Mouse (Mus musculus) heart, embryonic 11.5 days (tissue): Measurements from ENCODE around the gene Arsg. TPM values are rescaled to one million over a fixed set of nuclear protein-coding genes. Genes with fewer than 3 reads are reported as not detected.

Experiments
- ATAC-seq: fragments of 200-750 bp; cut with Nextera tagmentation; replicated peaks from 2 replicates; pipeline ENCODE4 v1.8.0; 2017; ENCODE audit warnings: moderate library complexity; ENCODE audit not compliant: insufficient number of reproducible peaks, low FRiP score, low TSS enrichment
- H3K27ac ChIP-seq: fragments of 300-500 bp; sonication (generic); 2 replicates; pipeline ENCODE4 v1.5.1; 2014; ENCODE audit warnings: mild to moderate bottlenecking, low read depth, low read length
- H3K27me3 ChIP-seq: fragments of 300-500 bp; sonication (generic); 2 replicates; pipeline ENCODE4 v1.6.1; 2014; ENCODE audit warnings: mild to moderate bottlenecking, low read length, mixed read lengths; ENCODE audit not compliant: control insufficient read depth, insufficient read depth
- H3K36me3 ChIP-seq: fragments of 300-500 bp; sonication (generic); 2 replicates; pipeline ENCODE4 v1.6.1; 2014; ENCODE audit warnings: mild to moderate bottlenecking, low read length, moderate library complexity, mixed read lengths; ENCODE audit not compliant: control insufficient read depth, insufficient read depth
- H3K4me1 ChIP-seq: fragments of 300-500 bp; sonication (generic); 2 replicates; pipeline ENCODE4 v1.6.1; 2014; ENCODE audit warnings: low read length; ENCODE audit not compliant: control insufficient read depth, insufficient read depth
- H3K4me2 ChIP-seq: fragments of 300-500 bp; sonication (generic); 2 replicates; pipeline ENCODE4 v1.6.1; 2014; ENCODE audit warnings: mild to moderate bottlenecking, moderate library complexity
- H3K4me3 ChIP-seq: fragments of 300-500 bp; sonication (generic); 2 replicates; pipeline ENCODE4 v1.5.1; 2014; ENCODE audit warnings: low read depth, low read length
- H3K9ac ChIP-seq: fragments of 300-500 bp; sonication (generic); 2 replicates; pipeline ENCODE4 v1.6.1; 2014; ENCODE audit warnings: mild to moderate bottlenecking, low read depth, low read length, moderate library complexity
- H3K9me3 ChIP-seq: fragments of 300-500 bp; sonication (generic); replicated peaks from 2 replicates; pipeline ENCODE4 v1.6.1; 2016; ENCODE audit warnings: low read length; ENCODE audit not compliant: control insufficient read depth
- WGBS: fragments of 180-500 bp; shearing (Covaris S2); extraction: QIAGEN DNeasy Blood & Tissue Kit; methylation state at CpG from one replicate; pipeline ENCODE4 v1.1.7; 2014; ENCODE audit not compliant: insufficient replicate concordance; 5-methylcytosine and 5-hydroxymethylcytosine counted together
- polyA plus RNA-seq: library from polyadenylated mRNA; unstranded; fragments of >200 nt; fragmentation: Nextera tagmentation; extraction: Ambion mirVana; gene quantifications from 2 replicates; pipeline ENCODE4 v1.2.1, GENCODE M21; 2014

Arsg gene
- polyA plus RNA-seq, 1 experiment from 2014 or later = 4.2 TPM

DNA sequence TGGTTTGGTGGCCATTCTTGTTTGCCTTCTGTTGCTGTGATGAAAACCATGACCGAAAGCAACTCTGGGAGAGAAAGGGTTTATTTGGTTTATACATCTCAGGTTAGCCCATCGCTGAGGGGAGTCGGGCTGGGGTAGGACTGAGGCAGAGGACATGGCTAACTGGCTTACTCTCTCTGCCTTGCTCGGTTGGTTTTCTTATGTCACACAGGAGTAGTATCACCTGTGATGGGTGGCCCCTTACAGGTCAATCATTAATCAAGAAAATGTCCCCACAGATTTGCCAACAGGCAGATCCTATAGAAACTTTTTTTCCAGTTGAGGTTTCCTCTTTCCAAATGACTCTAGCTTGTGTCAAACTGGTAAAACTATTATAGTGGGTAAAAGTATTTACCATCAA is 90.5 kb downstream of the Arsg start:
- no peaks in the 10 kb centered on the region for H3K36me3 ChIP-seq
- H3K27me3 ChIP-seq = no peaks in the 10 kb centered on the region
- H3K27ac ChIP-seq = no peak overlapping the region
- WGBS = 84% methylated on average over 4 of the region's 4 CpGs
- no peak overlapping the region for H3K9ac ChIP-seq
- H3K4me1 ChIP-seq = peaks cover 10% of the 10 kb centered on the region
- H3K4me2 ChIP-seq = no peak overlapping the region
- no peak overlapping the region for H3K4me3 ChIP-seq
- H3K9me3 ChIP-seq = no peaks in the 10 kb centered on the region
- ATAC-seq = no peak

DNA sequence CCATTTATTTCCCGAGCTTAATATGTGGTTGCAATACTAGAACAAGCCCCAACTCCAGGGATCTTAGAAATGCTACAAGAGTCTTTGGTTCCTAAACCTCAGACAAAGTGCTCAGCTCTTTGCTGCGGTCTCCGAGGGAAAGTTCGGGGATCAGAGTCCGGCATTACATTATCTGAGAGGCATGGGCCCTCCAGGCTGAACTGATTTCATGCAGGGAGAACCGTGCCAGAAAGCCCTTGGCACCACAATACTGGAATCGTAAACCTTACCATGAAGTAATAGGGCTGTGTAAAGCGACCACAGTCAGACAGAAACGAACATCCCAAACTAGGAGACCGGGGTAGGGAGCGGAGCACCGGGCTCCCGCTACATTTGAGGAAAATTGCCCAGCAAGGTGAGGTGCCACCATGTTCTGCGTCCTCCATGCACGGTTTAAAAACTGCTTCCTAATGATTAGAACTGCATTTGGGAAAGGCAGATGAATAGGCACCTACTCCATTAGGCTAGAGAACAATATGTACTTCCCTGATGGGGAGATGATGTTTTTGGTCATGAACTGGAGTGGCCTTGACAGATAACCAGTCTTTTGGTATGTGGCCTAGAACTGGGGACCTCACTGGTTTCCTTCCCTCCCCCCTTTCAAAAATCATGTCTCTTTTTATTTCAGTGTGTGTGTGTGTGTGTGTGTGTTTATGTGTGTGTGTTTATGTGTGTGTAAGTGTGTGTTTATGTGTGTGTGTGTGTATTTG is 91.5 kb downstream of the Arsg start:
- no peaks in the 10 kb centered on the region for H3K27me3 ChIP-seq
- ATAC-seq = no peak
- H3K4me3 ChIP-seq = no peak overlapping the region
- no peaks in the 10 kb centered on the region for H3K36me3 ChIP-seq
- no peak overlapping the region for H3K9ac ChIP-seq
- no peak overlapping the region for H3K4me2 ChIP-seq
- no peak overlapping the region for H3K27ac ChIP-seq
- peaks cover 10% of the 10 kb centered on the region for H3K4me1 ChIP-seq
- no peaks in the 10 kb centered on the region for H3K9me3 ChIP-seq
- WGBS = 84% methylated on average over 15 of the region's 15 CpGs

DNA sequence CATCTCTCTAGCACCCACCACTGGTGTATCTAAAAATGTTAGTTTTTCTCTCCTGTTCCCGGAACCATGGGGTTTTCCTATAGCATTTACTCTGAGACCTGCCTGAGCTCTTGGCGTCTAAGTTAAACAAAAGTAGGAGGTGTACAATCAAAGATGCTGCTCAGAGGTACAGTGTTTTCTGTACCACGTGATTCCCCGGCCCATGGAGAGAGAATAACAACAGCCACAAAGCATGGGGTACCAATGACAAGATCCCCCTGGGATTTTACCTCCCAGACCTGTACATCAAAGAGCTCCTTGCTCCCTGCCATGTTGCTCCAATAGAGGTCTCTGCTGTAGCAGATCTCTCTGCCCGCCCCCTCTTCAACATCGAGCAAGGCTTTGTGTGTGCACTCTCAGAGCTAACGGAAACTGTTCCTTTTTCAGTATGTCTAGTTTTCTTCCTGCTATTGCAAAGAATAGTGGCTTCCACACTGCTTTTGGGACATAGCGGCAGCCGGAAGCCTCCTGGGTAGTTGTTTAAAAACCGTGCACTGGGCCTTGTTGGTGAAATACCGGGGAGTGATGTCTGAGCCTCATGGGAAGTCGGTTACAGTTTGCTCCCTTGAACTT is 95.9 kb downstream of the Arsg start:
- ATAC-seq = no peak
- WGBS = 71% methylated on average over 12 of the region's 12 CpGs
- Histone ChIP-seq H3K4me3 (no peak overlapping the region), H3K9ac (no peak overlapping the region), H3K27ac (no peak overlapping the region), H3K4me1 (no peaks in the 10 kb centered on the region), H3K36me3 (no peaks in the 10 kb centered on the region), H3K4me2 (no peak overlapping the region), H3K9me3 (no peaks in the 10 kb centered on the region), H3K27me3 (no peaks in the 10 kb centered on the region)

DNA sequence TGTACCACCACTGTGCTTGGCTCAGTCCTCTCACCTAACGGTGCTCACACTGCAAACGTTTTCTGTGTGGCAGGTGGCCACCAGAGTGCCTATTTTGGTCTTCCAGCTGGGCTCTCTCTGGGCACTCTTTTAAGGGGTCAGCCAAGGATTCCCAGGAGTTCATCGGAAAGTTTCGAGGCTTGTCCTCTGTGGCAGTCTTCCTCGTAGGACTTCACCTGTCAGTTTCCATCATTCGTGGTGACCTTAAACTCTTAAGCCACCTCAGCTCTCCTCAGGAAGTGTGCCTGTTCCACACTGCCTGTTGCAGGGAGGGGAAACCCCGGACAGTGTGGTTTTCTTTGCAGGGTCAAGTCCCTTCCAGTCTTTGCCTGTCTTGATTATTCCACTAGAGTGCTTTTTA is 96.6 kb downstream of the Arsg start:
- no peak overlapping the region for H3K4me3 ChIP-seq
- H3K4me2 ChIP-seq = no peak overlapping the region
- no peaks in the 10 kb centered on the region for H3K4me1 ChIP-seq
- no peak for ATAC-seq
- H3K36me3 ChIP-seq = no peaks in the 10 kb centered on the region
- no peak overlapping the region for H3K27ac ChIP-seq
- 54% methylated on average over 7 of the region's 7 CpGs for WGBS
- no peaks in the 10 kb centered on the region for H3K27me3 ChIP-seq
- H3K9me3 ChIP-seq = no peaks in the 10 kb centered on the region
- no peak overlapping the region for H3K9ac ChIP-seq

DNA sequence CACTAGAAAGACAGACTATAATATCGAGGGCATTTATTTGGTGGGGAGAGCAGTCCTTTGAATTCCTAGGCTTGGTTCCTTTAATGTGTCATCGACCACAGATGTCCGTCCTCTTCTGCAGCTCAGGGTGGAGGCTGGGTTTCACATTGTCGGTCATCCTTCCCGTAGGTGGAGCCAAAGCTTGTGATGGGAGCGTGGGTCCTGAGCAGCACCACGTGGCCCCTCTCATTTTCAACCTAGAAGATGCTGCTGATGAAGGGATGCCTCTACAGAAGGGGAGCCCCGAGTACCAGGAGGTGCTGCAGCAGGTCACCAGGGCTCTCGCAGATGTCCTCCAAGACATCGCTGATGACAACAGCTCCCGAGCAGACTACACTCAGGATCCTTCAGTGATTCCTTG is 98.9 kb downstream of the Arsg start:
- Histone ChIP-seq H3K4me1 (no peaks in the 10 kb centered on the region), H3K27ac (no peak overlapping the region), H3K9me3 (no peaks in the 10 kb centered on the region), H3K4me3 (no peak overlapping the region), H3K27me3 (no peaks in the 10 kb centered on the region), H3K9ac (no peak overlapping the region), H3K4me2 (no peak overlapping the region), H3K36me3 (no peaks in the 10 kb centered on the region)
- ATAC-seq = no peak
- WGBS = 77% methylated on average over 11 of the region's 11 CpGs

DNA sequence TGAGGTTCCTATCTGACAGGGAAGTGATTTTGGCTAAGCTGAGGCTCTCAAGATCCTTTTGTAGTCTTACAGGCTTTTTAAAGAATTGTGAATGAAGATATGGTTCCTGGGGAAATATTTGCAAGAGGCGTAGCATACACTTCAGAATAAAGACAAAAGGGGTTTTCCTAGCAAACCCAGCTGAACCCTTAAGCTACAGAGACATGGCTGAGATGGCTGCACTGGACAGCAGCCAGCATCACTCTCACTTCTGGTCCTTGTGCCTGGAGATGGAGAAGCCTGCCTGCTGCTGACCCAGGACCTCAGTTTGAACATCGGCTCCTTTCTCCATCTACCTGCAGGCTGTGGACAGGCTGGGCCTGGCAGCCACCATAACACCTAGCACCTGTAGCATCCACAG is 101.4 kb downstream of the Arsg start:
- no peak overlapping the region for H3K9ac ChIP-seq
- no peaks in the 10 kb centered on the region for H3K27me3 ChIP-seq
- H3K4me3 ChIP-seq = no peak overlapping the region
- no peak for ATAC-seq
- H3K9me3 ChIP-seq = no peaks in the 10 kb centered on the region
- H3K36me3 ChIP-seq = peaks cover 4% of the 10 kb centered on the region
- no peak overlapping the region for H3K27ac ChIP-seq
- H3K4me2 ChIP-seq = no peak overlapping the region
- H3K4me1 ChIP-seq = no peaks in the 10 kb centered on the region
- 80% methylated on average over 2 of the region's 2 CpGs for WGBS

DNA sequence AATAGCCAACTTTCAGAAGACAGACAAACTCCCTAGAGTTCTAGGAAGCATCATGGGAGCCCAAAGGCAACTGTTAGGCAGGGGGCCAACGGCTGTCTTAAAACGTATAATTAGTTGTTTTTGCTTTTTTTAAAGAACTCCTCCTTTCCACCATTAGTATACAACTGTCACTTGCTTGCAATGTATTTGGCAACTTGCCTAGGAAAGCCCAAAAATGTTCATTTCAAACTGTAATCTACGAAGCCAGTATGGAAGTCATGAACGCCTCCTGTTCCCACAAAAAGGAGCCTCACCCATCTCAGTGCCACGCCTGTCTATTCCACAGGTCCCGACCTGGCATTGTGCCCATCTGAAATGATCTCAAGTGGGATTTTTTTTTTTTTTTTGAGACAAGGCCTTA is 102.7 kb downstream of the Arsg start:
- H3K9me3 ChIP-seq = no peaks in the 10 kb centered on the region
- ATAC-seq = no peak
- no peak overlapping the region for H3K27ac ChIP-seq
- H3K4me2 ChIP-seq = no peak overlapping the region
- peaks cover 6% of the 10 kb centered on the region for H3K36me3 ChIP-seq
- H3K27me3 ChIP-seq = no peaks in the 10 kb centered on the region
- no peak overlapping the region for H3K4me3 ChIP-seq
- H3K9ac ChIP-seq = no peak overlapping the region
- WGBS = 92% methylated on average over 6 of the region's 6 CpGs
- no peaks in the 10 kb centered on the region for H3K4me1 ChIP-seq

DNA sequence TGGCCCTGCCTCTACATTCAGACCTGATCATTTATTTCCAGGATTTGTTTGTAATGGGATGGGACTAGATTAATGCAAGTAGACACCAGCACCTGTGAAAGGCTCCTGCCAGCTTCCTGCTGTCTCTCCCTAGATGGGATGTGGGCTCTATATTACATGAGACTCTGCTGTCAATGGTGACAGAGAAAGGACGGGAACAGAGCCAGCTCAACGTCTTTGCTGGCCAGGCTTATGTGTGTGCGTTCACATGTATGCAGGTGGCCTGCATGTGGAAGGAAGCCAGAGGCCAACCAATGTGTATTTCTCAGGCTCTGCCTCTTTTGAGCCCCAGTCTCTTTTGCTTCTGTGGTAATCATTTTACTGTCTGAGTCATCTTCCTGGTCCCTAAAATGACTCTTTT is 105.4 kb downstream of the Arsg start:
- Histone ChIP-seq H3K27ac (no peak overlapping the region), H3K4me2 (no peak overlapping the region), H3K36me3 (peaks cover 6% of the 10 kb centered on the region), H3K4me1 (no peaks in the 10 kb centered on the region), H3K27me3 (no peaks in the 10 kb centered on the region), H3K9ac (no peak overlapping the region), H3K4me3 (no peak overlapping the region), H3K9me3 (no peaks in the 10 kb centered on the region)
- 87% methylated on average over 3 of the region's 3 CpGs for WGBS
- ATAC-seq = no peak

DNA sequence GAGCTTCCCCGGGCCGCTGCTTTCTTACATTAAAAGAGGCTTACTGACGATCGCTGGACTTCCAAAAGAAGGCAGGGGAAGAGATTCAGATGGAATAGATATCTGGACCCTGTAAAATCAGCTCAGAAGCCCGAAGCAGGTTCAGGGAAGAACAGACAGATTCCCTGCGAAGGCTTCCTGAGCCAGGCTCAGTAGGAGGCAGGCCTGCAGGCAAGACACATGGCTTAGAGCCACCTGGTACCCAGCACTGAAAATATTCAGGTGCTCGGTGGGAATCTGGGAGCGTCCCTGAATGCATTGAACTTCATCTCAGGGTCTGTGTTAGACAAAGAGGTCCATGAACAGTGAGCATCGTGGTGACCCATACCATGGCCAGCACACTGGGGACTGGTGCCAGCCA is 106.8 kb downstream of the Arsg start:
- peaks cover 6% of the 10 kb centered on the region for H3K36me3 ChIP-seq
- no peak overlapping the region for H3K4me2 ChIP-seq
- no peaks in the 10 kb centered on the region for H3K27me3 ChIP-seq
- H3K4me3 ChIP-seq = no peak overlapping the region
- no peaks in the 10 kb centered on the region for H3K9me3 ChIP-seq
- H3K4me1 ChIP-seq = 0 out of 2 replicates have a peak, but pooled peaks cover 2% of the 10 kb centered on the region
- no peak for ATAC-seq
- WGBS = 87% methylated on average over 9 of the region's 9 CpGs
- no peak overlapping the region for H3K27ac ChIP-seq
- no peak overlapping the region for H3K9ac ChIP-seq
